Mouse (Mus musculus) gastrocnemius, postnatal 25 days (tissue): ENCODE results near the gene Prdm16. TPM values are rescaled to one million over a fixed set of nuclear protein-coding genes. Genes with fewer than 3 reads are reported as not detected.

ENCODE experiments used
- DNase-seq: peaks from one replicate; pipeline ENCODE4 v3.0.0; 2022
- total RNA-seq, 2 experiments: library from RNA; stranded (reverse); gene quantifications; 1 replicate in 1 of 2; 2 replicates in 1 of 2; pipeline ENCODE4 v1.2.3; 2021

The Prdm16 gene
- total RNA-seq, 2 experiments from 2014 or later: 1.7 to 3.0 TPM

GRCm38 (mm10) chr4:154603663-154604441, 32.8 kb downstream of the Prdm16 start:
- DNase-seq: no peak

- DNase-seq: no peak
Measured at GRCm38 (mm10) chr4:154602409-154602808, 34.3 kb downstream of the Prdm16 start.

DNA sequence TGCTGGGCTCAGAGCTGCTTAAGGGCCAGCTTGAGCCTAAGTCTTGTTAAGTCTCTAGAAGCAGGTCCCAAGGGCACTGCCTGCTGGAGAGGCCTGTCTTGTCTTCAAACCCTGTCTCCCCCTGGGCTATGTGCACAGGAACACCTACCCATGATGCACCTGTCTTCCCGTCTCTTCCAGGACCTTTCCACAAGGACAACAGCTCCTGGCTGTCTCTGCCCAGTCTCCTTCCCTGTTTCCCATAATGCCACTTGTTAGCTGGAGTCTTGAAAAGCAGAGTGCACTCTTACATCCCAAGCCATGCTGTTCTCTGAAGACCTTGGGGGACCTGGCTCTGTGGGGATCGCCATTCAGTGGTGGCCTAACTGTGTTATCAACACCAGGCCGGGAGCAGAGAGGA, 35.7 kb downstream of the Prdm16 start:
- no peak for DNase-seq

GRCm38 (mm10) chr4:154599977-154600376, 36.7 kb downstream of the Prdm16 start:
- no peak for DNase-seq

- no peak for DNase-seq
Measured at GRCm38 (mm10) chr4:154598357-154598756, 38.3 kb downstream of the Prdm16 start.

GRCm38 (mm10) chr4:154596805-154597204, 39.9 kb downstream of the Prdm16 start:
- no peak for DNase-seq

DNA sequence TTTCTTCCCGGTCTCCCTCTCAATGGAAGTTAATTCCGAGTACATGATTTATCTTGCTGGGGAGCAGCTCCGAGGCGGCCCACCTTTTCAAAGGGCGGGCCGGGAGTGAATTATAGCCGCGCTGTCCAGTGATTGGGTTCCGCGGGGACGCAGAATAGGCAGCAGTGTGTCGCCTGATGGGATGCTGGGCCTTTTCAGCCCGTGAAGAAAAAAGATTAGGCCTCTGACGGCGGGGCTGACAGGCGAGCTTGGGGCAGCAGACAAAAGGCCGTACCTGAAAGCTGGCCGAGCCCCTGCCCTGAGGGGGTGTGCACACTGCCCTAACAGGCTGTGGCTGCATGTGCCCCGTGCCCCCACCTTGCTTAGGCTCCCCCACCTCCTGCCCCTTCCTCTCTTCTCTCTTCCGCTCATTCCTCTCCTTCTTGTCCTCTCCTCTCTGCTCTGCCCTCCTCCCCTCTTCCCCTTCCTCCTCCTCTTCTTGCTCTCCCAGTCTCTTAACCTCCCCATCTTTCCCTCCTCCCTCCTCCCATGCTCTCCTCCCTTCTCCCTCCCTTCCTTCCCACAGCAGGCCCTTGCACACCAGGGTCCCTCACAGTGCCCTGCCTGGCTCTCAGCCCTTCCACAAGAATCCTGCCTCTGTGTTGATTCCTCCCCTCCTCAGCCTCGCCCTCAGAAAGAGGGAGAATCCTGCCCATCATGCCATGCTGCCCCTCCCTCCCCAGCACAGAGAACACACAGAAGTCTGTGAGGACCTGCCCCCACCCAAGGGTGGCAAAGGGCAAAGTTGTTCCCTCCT, 41.7 kb downstream of the Prdm16 start:
- no peak for DNase-seq

DNA sequence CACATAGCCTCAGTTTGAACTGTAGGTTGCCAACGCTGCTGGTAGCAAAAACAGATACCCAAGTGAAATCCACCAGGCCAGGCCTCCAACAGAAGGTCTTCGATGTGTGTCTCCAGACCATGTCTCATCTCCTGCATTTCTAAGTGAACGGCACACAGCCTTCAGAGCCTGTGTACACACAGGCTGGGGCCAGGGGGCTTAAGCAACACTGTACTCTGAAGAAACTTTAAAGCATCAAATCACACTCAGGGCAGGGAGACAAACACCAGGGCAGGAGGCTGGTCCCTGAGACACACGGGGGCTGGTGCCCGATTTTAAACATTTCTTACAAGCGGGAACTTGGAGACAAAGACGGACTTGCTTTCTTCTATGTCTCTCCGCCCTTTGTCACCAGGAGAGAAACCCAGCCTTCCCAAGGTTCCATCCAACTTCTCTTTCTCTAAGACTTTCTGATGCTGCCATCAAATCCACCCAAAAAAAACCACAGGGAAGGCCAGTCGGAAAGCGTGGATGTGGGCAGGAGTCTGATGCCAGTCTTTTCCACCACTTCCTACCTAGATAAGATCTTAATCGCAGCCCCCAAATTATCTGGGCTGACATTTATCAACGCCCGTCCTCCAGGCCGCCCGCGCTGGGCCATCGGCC, 42.4 kb downstream of the Prdm16 start:
- DNase-seq: no peak

GRCm38 (mm10) chr4:154592562-154592961, 44.1 kb downstream of the Prdm16 start:
- no peak for DNase-seq

DNA sequence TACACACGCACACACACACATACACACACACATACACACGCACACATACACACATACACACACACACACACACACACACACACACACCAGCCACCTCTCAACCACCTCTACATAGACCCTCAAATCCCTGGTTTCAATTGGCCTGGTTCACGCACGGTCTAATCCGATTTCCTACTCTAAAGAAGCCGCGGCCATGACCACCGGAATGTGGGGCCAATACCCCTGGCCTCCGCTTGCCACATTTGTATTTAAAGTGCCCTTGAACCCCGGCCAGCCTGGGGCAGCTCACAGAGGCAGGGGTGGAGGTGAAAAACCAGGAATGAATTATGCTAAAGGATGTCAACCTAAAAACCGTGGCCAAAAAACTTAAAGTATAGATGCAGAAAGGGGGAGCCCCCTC, 45.8 kb downstream of the Prdm16 start:
- no peak for DNase-seq

DNA sequence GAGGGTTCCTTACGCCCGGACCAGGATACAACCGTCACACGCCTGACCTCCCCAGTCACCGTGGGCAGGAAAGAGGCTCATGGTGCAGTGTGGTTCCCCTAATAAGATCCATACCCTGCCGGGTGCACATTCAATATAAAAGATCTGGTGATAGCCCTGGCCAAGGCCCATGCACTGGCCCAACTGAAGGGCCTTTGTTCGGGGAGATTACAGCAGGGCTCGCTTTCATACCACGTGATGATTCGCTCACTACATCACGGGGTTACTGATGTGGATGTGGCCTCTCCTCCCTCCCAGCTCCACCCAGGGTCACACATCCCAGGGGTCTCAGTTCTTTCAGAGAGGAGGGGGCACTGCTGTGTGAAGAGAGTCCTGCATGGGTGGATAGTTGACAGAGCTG, 50.3 kb downstream of the Prdm16 start:
- no peak for DNase-seq

GRCm38 (mm10) chr4:154585779-154586178, 50.9 kb downstream of the Prdm16 start:
- no peak for DNase-seq

DNA sequence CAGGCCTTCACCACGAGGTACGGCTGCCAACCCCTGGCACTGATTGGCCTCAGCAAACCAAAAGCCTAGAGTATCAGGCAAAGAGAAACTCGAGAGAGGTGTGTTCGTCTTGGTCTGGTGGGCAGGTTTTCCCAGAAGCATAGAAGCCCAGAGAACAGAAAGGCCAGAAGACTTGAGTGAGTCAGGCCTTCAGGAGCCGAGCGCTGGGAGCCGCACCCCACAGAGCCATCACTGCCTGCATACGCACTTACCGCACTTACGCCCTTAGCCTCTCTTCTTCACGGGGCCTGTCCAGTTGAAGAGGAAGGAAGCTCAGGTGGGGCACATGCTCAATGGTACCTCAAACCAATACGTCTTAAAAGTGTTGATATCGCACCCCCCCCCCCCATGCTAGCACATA, 53.0 kb downstream of the Prdm16 start:
- DNase-seq: no peak

DNA sequence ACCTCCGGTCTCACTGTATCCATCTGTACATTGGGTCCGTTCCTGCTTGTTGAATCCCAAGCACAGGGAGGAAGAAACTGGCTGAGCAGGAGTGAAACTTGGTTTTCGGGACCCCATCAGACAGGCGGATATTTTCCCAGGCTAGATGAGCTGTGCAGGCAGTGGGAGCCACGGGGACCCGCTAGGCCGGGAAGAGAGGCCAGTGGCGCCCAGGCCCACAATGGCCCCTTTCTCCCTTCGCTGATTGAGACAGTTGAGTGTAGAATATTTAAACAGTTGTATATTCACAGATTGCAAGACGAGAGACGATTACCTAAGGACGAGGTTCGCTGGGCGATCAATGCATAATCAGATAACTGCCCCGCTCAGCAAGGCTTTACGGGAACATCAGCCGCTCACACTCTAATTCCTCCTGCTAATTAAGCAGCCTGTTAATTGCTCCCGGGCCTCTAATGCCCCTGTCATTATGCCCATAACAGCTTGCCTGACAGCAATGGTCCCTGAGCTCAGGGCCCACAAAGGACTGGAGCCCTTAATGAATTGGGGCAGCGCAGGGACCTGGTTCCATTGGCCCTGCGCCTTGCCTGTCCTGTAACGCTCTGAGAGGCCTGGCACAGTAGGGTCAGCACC, 54.0 kb downstream of the Prdm16 start:
- DNase-seq: no peak

GRCm38 (mm10) chr4:154581261-154581886, 55.3 kb downstream of the Prdm16 start:
- DNase-seq: no peak

GRCm38 (mm10) chr4:154574208-154574875, 62.3 kb downstream of the Prdm16 start:
- no peak for DNase-seq

DNA sequence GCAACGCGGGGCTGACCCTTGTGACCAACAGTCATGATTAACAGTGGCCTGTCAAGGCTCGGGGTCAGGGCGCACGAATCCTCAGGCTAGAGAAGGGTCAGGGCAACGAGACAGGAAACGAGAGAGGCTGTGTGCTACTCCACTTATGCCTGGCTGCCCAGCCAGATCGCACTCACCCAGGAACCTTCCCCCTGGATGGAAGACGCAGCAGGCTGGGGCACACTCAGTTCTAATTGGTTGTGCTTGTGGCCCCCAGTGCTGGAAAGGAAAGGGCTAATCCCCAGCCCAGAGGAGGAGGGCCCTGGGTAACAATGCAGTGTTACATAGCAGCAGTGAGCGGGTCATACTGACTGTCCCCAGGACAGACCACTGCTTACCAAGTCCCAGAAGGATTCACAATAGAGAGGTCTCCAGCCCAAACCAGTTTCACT, 66.2 kb downstream of the Prdm16 start:
- no peak for DNase-seq

GRCm38 (mm10) chr4:154569845-154570244, 66.8 kb downstream of the Prdm16 start:
- DNase-seq: no peak

GRCm38 (mm10) chr4:154568798-154569197, 67.9 kb downstream of the Prdm16 start:
- no peak for DNase-seq

DNA sequence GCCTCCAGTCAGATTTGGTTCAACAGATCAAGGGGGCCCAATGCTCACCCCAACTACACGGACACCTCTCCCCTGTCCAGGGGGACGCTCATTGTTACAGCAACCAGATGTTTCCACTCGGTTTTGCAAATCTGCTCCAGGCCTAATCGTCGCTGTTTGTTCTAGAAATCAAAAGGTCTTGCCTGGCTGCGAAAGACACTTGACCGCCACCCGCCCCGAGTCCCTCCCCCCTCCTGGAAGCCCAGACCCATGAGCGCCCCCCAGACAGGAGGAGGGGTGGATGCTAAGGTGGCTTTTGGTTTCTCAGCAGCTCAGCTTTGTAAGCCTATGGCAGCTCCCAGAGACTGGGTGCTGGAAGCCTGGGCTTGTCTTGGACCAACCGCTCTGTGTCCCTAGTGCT, 68.7 kb downstream of the Prdm16 start:
- no peak for DNase-seq

- DNase-seq: no peak
Measured at GRCm38 (mm10) chr4:154563201-154563600, 73.5 kb downstream of the Prdm16 start.
